ENCODE assay signal across 8 mouse cellular contexts in genomic region chr19:4309776-4310185, GRCm38 (mm10). TPM values are rescaled to one million over a fixed set of nuclear protein-coding genes. Genes with fewer than 3 reads are reported as not detected.
A peak's percentile ranks its signal among the peaks of the same experiment; 100 is the strongest.
DNase-seq lines count a peak whose midpoint lies in the region; ATAC-seq and TF ChIP-seq lines count a peak whose summit lies in the region.

No protein-coding gene starts in this region.

- peak; percentile 44 for DNase-seq in adrenal gland, adult 2 months
- DNase-seq in adrenal gland, adult 18-20 months (ENCODE audit: low spot score in 2 of 2): no peak
- peak; percentile 80 for DNase-seq in 3134 (ENCODE audit: extremely low read depth, insufficient read length, low spot score)
- DNase-seq in adrenal gland, postnatal 36 days: peak; percentile 64 to 73
- peak; percentile 88 for DNase-seq in embryonic facial prominence, embryonic 14.5 days (ENCODE audit: low spot score)
- DNase-seq in hindbrain, postnatal 0 days (ENCODE audit: low spot score): peak; percentile 83
- DNase-seq in lung, embryonic 14.5 days: peak; percentile 87

- H3K9me3 ChIP-seq in embryonic facial prominence, embryonic 14.5 days (ENCODE audit: control insufficient read depth, low read length): no peaks in the 10 kb centered on the region
- H3K9me3 ChIP-seq in hindbrain, postnatal 0 days (ENCODE audit: low read length): no peaks in the 10 kb centered on the region
- no peaks in the 10 kb centered on the region for H3K9me3 ChIP-seq in lung, embryonic 14.5 days (ENCODE audit: low read depth, low read length)

- TF ChIP-seq CTCF in hindbrain, postnatal 0 days (IDR thresholded peaks at IDR 0.05; ENCODE audit: low read depth): peak; percentile 87
- peak; percentile 84 for TF ChIP-seq CTCF in lung, embryonic 14.5 days (IDR thresholded peaks at IDR 0.05; ENCODE audit: low read depth)
- peak; percentile 65; the same call in 1 of the 2 replicates for TF ChIP-seq CTCF in testis, adult 2 months (IDR thresholded peaks at IDR 0.05; ENCODE audit: control insufficient read depth, insufficient read depth, insufficient replicate concordance, low read depth, low read length)

- no peak overlapping the region for H3K4me3 ChIP-seq in embryonic facial prominence, embryonic 14.5 days (ENCODE audit: low read depth, low read length)
- no peak overlapping the region for H3K4me3 ChIP-seq in hindbrain, postnatal 0 days (ENCODE audit: low read length)
- no peak overlapping the region for H3K4me3 ChIP-seq in lung, embryonic 14.5 days (ENCODE audit: low read depth, low read length)
- H3K4me3 ChIP-seq in testis, adult 2 months (ENCODE audit: control insufficient read depth, low read depth, low read length): peak overlapping the region; percentile 15

- ATAC-seq in embryonic facial prominence, embryonic 14.5 days (ENCODE audit: low read depth): peak; percentile 27; the same call in 1 of the 2 replicates
- ATAC-seq in hindbrain, postnatal 0 days: peak; percentile 37; the same call in 1 of the 2 replicates
- ATAC-seq in lung, embryonic 14.5 days (ENCODE audit: insufficient read depth): peak; percentile 15; the same call in 1 of the 2 replicates

- no peak overlapping the region for H3K9ac ChIP-seq in embryonic facial prominence, embryonic 14.5 days (ENCODE audit: low read depth, low read length)
- H3K9ac ChIP-seq in hindbrain, postnatal 0 days (replicated peaks; ENCODE audit: low read length): no peak overlapping the region
- no peak overlapping the region for H3K9ac ChIP-seq in lung, embryonic 14.5 days

- H3K36me3 ChIP-seq in embryonic facial prominence, embryonic 14.5 days (ENCODE audit: control insufficient read depth, insufficient read depth, low read length): 0 out of 2 replicates have a peak, but pooled peaks cover 15% of the 10 kb centered on the region
- H3K36me3 ChIP-seq in hindbrain, postnatal 0 days (ENCODE audit: insufficient read depth, low read length): no peaks in the 10 kb centered on the region; the same call in 1 of the 2 replicates
- peaks cover 13% of the 10 kb centered on the region for H3K36me3 ChIP-seq in lung, embryonic 14.5 days (ENCODE audit: insufficient read depth)
- H3K36me3 ChIP-seq in testis, adult 2 months (ENCODE audit: control insufficient read depth, insufficient read depth, low read length): no peaks in the 10 kb centered on the region

- H3K4me1 ChIP-seq in embryonic facial prominence, embryonic 14.5 days (ENCODE audit: control insufficient read depth, insufficient read depth, low read length): peaks cover 9% of the 10 kb centered on the region
- peaks cover 7% of the 10 kb centered on the region for H3K4me1 ChIP-seq in hindbrain, postnatal 0 days (ENCODE audit: insufficient read depth, low read length)
- H3K4me1 ChIP-seq in lung, embryonic 14.5 days (ENCODE audit: insufficient read depth): peaks cover 2% of the 10 kb centered on the region
- H3K4me1 ChIP-seq in testis, adult 2 months (ENCODE audit: control insufficient read depth, insufficient read depth, low read length): peaks cover 5% of the 10 kb centered on the region

- no peaks in the 10 kb centered on the region for H3K27me3 ChIP-seq in embryonic facial prominence, embryonic 14.5 days (replicated peaks; ENCODE audit: control insufficient read depth, insufficient read depth, low read length)
- no peaks in the 10 kb centered on the region for H3K27me3 ChIP-seq in hindbrain, postnatal 0 days (ENCODE audit: insufficient read depth, low read length)
- no peaks in the 10 kb centered on the region for H3K27me3 ChIP-seq in lung, embryonic 14.5 days (ENCODE audit: insufficient read depth, low read length)
- no peaks in the 10 kb centered on the region for H3K27me3 ChIP-seq in testis, adult 2 months (ENCODE audit: control insufficient read depth, insufficient read depth, low read length)

- no peak for TF ChIP-seq POLR2A in testis, adult 2 months (IDR thresholded peaks at IDR 0.05; ENCODE audit: control insufficient read depth, low read depth, low read length)

- no peak overlapping the region for H3K27ac ChIP-seq in embryonic facial prominence, embryonic 14.5 days (replicated peaks; ENCODE audit: low read depth, low read length)
- no peak overlapping the region for H3K27ac ChIP-seq in hindbrain, postnatal 0 days
- H3K27ac ChIP-seq in lung, embryonic 14.5 days (ENCODE audit: low read depth): no peak overlapping the region
- no peak overlapping the region for H3K27ac ChIP-seq in testis, adult 2 months (ENCODE audit: control insufficient read depth, insufficient read depth, low read depth, low read length)

- no peak overlapping the region for H3K4me2 ChIP-seq in embryonic facial prominence, embryonic 14.5 days (ENCODE audit: low read depth, low read length)
- no peak overlapping the region for H3K4me2 ChIP-seq in hindbrain, postnatal 0 days (ENCODE audit: low read depth, low read length)
- no peak overlapping the region for H3K4me2 ChIP-seq in lung, embryonic 14.5 days

RNA-seq across cellular contexts. Expression of gene Grk2, which starts 3.8 kb away (rescaled TPM):
- 10 to 100 TPM; 49.1 to 49.7 TPM for total RNA-seq in adrenal gland, adult 2 months (2021)
- polyA plus RNA-seq in adrenal gland, adult 2 months (2012; rRNA removed): 60.4 and 62.6 TPM in 2 replicates
- 10 to 100 TPM; 55.9 to 62.9 TPM for total RNA-seq in adrenal gland, adult 18-20 months (2021)
- 10 to 100 TPM; 48.1 to 53.1 TPM for total RNA-seq in adrenal gland, postnatal 36 days (2021)
- polyA plus RNA-seq in embryonic facial prominence, embryonic 14.5 days (2014; fragmentation: Nextera tagmentation; extraction: Ambion mirVana): 17.0 and 18.9 TPM in 2 replicates
- total RNA-seq in hindbrain, postnatal 0 days (2014; rRNA removed): 138 and 142 TPM in 2 replicates
- 25.8 and 26.2 TPM in 2 replicates for polyA plus RNA-seq in hindbrain, postnatal 0 days (2015; fragmentation: Nextera tagmentation; extraction: Ambion mirVana)
- polyA plus RNA-seq in lung, embryonic 14.5 days (2014; fragmentation: Nextera tagmentation; extraction: Ambion mirVana): 19.4 and 23.0 TPM in 2 replicates
- 10.7 and 12.0 TPM in 2 replicates for polyA plus RNA-seq in testis, adult 2 months (2012; rRNA removed)

RNA-seq across cellular contexts. Expression of gene Ankrd13d, which starts 26.8 kb away (rescaled TPM):
- total RNA-seq in adrenal gland, adult 2 months (2021): 1 to 10 TPM; 2.5 to 5.7 TPM
- 5.4 and 8.3 TPM in 2 replicates for polyA plus RNA-seq in adrenal gland, adult 2 months (2012; rRNA removed)
- total RNA-seq in adrenal gland, adult 18-20 months (2021): 1 to 10 TPM; 3.2 to 5.0 TPM
- total RNA-seq in adrenal gland, postnatal 36 days (2021): 1 to 10 TPM; 2.4 to 2.8 TPM
- 7.6 and 9.0 TPM in 2 replicates for polyA plus RNA-seq in embryonic facial prominence, embryonic 14.5 days (2014; fragmentation: Nextera tagmentation; extraction: Ambion mirVana)
- total RNA-seq in hindbrain, postnatal 0 days (2014; rRNA removed): 97.2 and 121 TPM in 2 replicates
- polyA plus RNA-seq in hindbrain, postnatal 0 days (2015; fragmentation: Nextera tagmentation; extraction: Ambion mirVana): 70.9 and 71.5 TPM in 2 replicates
- polyA plus RNA-seq in lung, embryonic 14.5 days (2014; fragmentation: Nextera tagmentation; extraction: Ambion mirVana): 2.4 and 2.8 TPM in 2 replicates
- 4.3 and 6.1 TPM in 2 replicates for polyA plus RNA-seq in testis, adult 2 months (2012; rRNA removed)

RNA-seq across cellular contexts. Expression of gene Ssh3, which starts 40.8 kb away (rescaled TPM):
- 10 to 100 TPM; 30.9 to 34.4 TPM for total RNA-seq in adrenal gland, adult 2 months (2021)
- 67.4 and 86.6 TPM in 2 replicates for polyA plus RNA-seq in adrenal gland, adult 2 months (2012; rRNA removed)
- 10 to 100 TPM; 23.7 to 31.6 TPM for total RNA-seq in adrenal gland, adult 18-20 months (2021)
- total RNA-seq in adrenal gland, postnatal 36 days (2021): 10 to 100 TPM; 28.1 to 30.1 TPM
- polyA plus RNA-seq in embryonic facial prominence, embryonic 14.5 days (2014; fragmentation: Nextera tagmentation; extraction: Ambion mirVana): 16.3 and 16.6 TPM in 2 replicates
- total RNA-seq in hindbrain, postnatal 0 days (2014; rRNA removed): 64.6 and 69.6 TPM in 2 replicates
- 18.9 and 21.8 TPM in 2 replicates for polyA plus RNA-seq in hindbrain, postnatal 0 days (2015; fragmentation: Nextera tagmentation; extraction: Ambion mirVana)
- polyA plus RNA-seq in lung, embryonic 14.5 days (2014; fragmentation: Nextera tagmentation; extraction: Ambion mirVana): 10.6 and 11.1 TPM in 2 replicates
- 6.3 and 7.1 TPM in 2 replicates for polyA plus RNA-seq in testis, adult 2 months (2012; rRNA removed)

Comparison
In these comparisons a context has a peak if more than half of its experiments do, and no peak if none do; other contexts are left out.
1. DNase-seq: peak in adrenal gland, adult 2 months (single experiment), 3134 (single experiment), adrenal gland, postnatal 36 days (2 of 2), embryonic facial prominence, embryonic 14.5 days (single experiment), hindbrain, postnatal 0 days (single experiment) and lung, embryonic 14.5 days (single experiment); none in adrenal gland, adult 18-20 months (0 of 2).
2. Peak in every context shown above with its lines, with median percentiles within 50 percentile points of each other: ATAC-seq and CTCF ChIP-seq.